Mouse (Mus musculus) liver, embryonic 12.5 days (tissue): Measurements from ENCODE around the gene C1qtnf4. TPM values are rescaled to one million over a fixed set of nuclear protein-coding genes. Genes with fewer than 3 reads are reported as not detected.

Source experiments
- polyA plus RNA-seq: library from polyadenylated mRNA; unstranded; fragments of >200 nt; fragmentation: Nextera tagmentation; extraction: Ambion mirVana; gene quantifications from 2 replicates; pipeline ENCODE4 v1.2.1, GENCODE M21; 2016

Gene C1qtnf4
- polyA plus RNA-seq, 1 experiment from 2014 or later: 6.6 TPM

Other genes starting within 250 kb of the C1qtnf4 start
- gene Nup160, start 208.6 kb upstream of the C1qtnf4 start, polyA plus RNA-seq: 60.3 and 61.3 TPM in 2 replicates
- 62.9 and 67.1 TPM in 2 replicates for gene Fnbp4, start 140.5 kb upstream of the C1qtnf4 start, polyA plus RNA-seq
- 0.07 TPM in 2 replicates for gene Agbl2, start 103.1 kb upstream of the C1qtnf4 start, polyA plus RNA-seq
- 142 and 146 TPM in 2 replicates for gene Mtch2, start 38.7 kb upstream of the C1qtnf4 start, polyA plus RNA-seq
- gene Kbtbd4, start 18.9 kb downstream of the C1qtnf4 start, polyA plus RNA-seq: 22.6 and 26.0 TPM in 2 replicates
- gene Ndufs3, start 19.0 kb downstream of the C1qtnf4 start, polyA plus RNA-seq: 171 and 177 TPM in 2 replicates
- 79.4 and 81.3 TPM in 2 replicates for gene Celf1, start 54.5 kb downstream of the C1qtnf4 start, polyA plus RNA-seq
- gene Rapsn, start 149.8 kb downstream of the C1qtnf4 start, polyA plus RNA-seq: 0.57 and 0.94 TPM in 2 replicates
- 220 and 223 TPM in 2 replicates for gene Psmc3, start 168.1 kb downstream of the C1qtnf4 start, polyA plus RNA-seq
- 15.1 and 15.3 TPM in 2 replicates for gene Slc39a13, start 184.6 kb downstream of the C1qtnf4 start, polyA plus RNA-seq
- gene Spi1, start 196.5 kb downstream of the C1qtnf4 start, polyA plus RNA-seq: 16.8 and 18.5 TPM in 2 replicates
- 0.23 and 0.39 TPM in 2 replicates for gene Mybpc3, start 232.3 kb downstream of the C1qtnf4 start, polyA plus RNA-seq